Mouse (Mus musculus): ENCODE data around the gene Hgfac. TPM values are rescaled to one million over a fixed set of nuclear protein-coding genes. Genes with fewer than 3 reads are reported as not detected.

Gene Hgfac
- polyA plus RNA-seq, 1 experiment: 104 TPM

GRCm38 (mm10) chr5:35037438-35037837, 3.9 kb upstream of the Hgfac start:
- no peak for DNase-seq (ENCODE audit: low read depth)

GRCm38 (mm10) chr5:35042431-35043109, 1.3 kb downstream of the Hgfac start:
- no peak for DNase-seq (ENCODE audit: low read depth)

- DNase-seq (ENCODE audit: low read depth): no peak
Observed at GRCm38 (mm10) chr5:35043110-35043451, 1.8 kb downstream of the Hgfac start.

- DNase-seq (ENCODE audit: low read depth): no peak
Observed at GRCm38 (mm10) chr5:35050541-35050940, 9.2 kb downstream of the Hgfac start.

- DNase-seq (ENCODE audit: low read depth): no peak
Observed at GRCm38 (mm10) chr5:35054628-35055027, 13.3 kb downstream of the Hgfac start.

- no peak for DNase-seq (ENCODE audit: low read depth)
Observed at GRCm38 (mm10) chr5:35055076-35055475, 13.8 kb downstream of the Hgfac start.

GRCm38 (mm10) chr5:35056604-35057432, 15.5 kb downstream of the Hgfac start, which contains the start of gene Dok7:
TSS of gene Dok7 (plus strand) at chr5:35056766.
- no peak for DNase-seq (ENCODE audit: low read depth)

- no peak for DNase-seq (ENCODE audit: low read depth)
Observed at GRCm38 (mm10) chr5:35057582-35057981, 16.3 kb downstream of the Hgfac start.

GRCm38 (mm10) chr5:35058216-35058615, 16.9 kb downstream of the Hgfac start:
- DNase-seq (ENCODE audit: low read depth): no peak

- no peak for DNase-seq (ENCODE audit: low read depth)
Observed at GRCm38 (mm10) chr5:35060098-35060497, 18.8 kb downstream of the Hgfac start.

GRCm38 (mm10) chr5:35069841-35070240, 28.5 kb downstream of the Hgfac start:
- no peak for DNase-seq (ENCODE audit: low read depth)

- no peak for DNase-seq (ENCODE audit: low read depth)
Observed at GRCm38 (mm10) chr5:35070314-35070713, 29.0 kb downstream of the Hgfac start.

- no peak for DNase-seq (ENCODE audit: low read depth)
Observed at GRCm38 (mm10) chr5:35070953-35071352, 29.6 kb downstream of the Hgfac start.

- DNase-seq (ENCODE audit: low read depth): no peak
Observed at GRCm38 (mm10) chr5:35071855-35072254, 30.5 kb downstream of the Hgfac start.

GRCm38 (mm10) chr5:35073235-35073634, 31.9 kb downstream of the Hgfac start:
- no peak for DNase-seq (ENCODE audit: low read depth)

- no peak for DNase-seq (ENCODE audit: low read depth)
Observed at GRCm38 (mm10) chr5:35073992-35074391, 32.7 kb downstream of the Hgfac start.

GRCm38 (mm10) chr5:35076369-35076768, 35.1 kb downstream of the Hgfac start:
- no peak for DNase-seq (ENCODE audit: low read depth)

- DNase-seq (ENCODE audit: low read depth): no peak
Observed at GRCm38 (mm10) chr5:35079101-35079500, 37.8 kb downstream of the Hgfac start.

GRCm38 (mm10) chr5:35084913-35085312, 43.6 kb downstream of the Hgfac start:
- DNase-seq (ENCODE audit: low read depth): no peak

GRCm38 (mm10) chr5:35088785-35089613, 47.7 kb downstream of the Hgfac start:
- no peak for DNase-seq (ENCODE audit: low read depth)

- DNase-seq (ENCODE audit: low read depth): no peak
Observed at GRCm38 (mm10) chr5:35089614-35089963, 48.3 kb downstream of the Hgfac start.

GRCm38 (mm10) chr5:35091636-35092035, 50.3 kb downstream of the Hgfac start:
- DNase-seq (ENCODE audit: low read depth): no peak

All from gonadal fat pad, adult 2 months (tissue).